Mouse (Mus musculus) intestine, embryonic 15.5 days (tissue): Measurements from ENCODE around the gene Fh1. TPM values are rescaled to one million over a fixed set of nuclear protein-coding genes. Genes with fewer than 3 reads are reported as not detected.
A peak's percentile ranks its signal among the peaks of the same experiment; 100 is the strongest.

Experiments
- ATAC-seq: fragments of 200-750 bp; cut with Nextera tagmentation; 2 replicates; pipeline ENCODE4 v1.8.0; 2017; ENCODE audit warnings: moderate TSS enrichment, moderate library complexity
- H3K27ac ChIP-seq: fragments of 300-500 bp; sonication (generic); 2 replicates; pipeline ENCODE4 v1.5.1; 2015; ENCODE audit warnings: mild to moderate bottlenecking, inconsistent platforms
- H3K27me3 ChIP-seq: fragments of 300-500 bp; sonication (generic); replicated peaks from 2 replicates; pipeline ENCODE4 v1.6.1; 2015; ENCODE audit warnings: inconsistent platforms
- H3K36me3 ChIP-seq: fragments of 300-500 bp; sonication (generic); 2 replicates; pipeline ENCODE4 v1.6.1; 2015; ENCODE audit warnings: inconsistent platforms
- H3K4me1 ChIP-seq: fragments of 300-500 bp; sonication (generic); replicated peaks from 2 replicates; pipeline ENCODE4 v1.6.1; 2015; ENCODE audit warnings: inconsistent platforms
- H3K4me2 ChIP-seq: fragments of 300-500 bp; sonication (generic); replicated peaks from 2 replicates; pipeline ENCODE4 v1.6.1; 2015; ENCODE audit warnings: mild to moderate bottlenecking, inconsistent platforms
- H3K4me3 ChIP-seq: fragments of 300-500 bp; sonication (generic); replicated peaks from 2 replicates; pipeline ENCODE4 v1.5.1; 2015; ENCODE audit warnings: inconsistent platforms
- H3K9ac ChIP-seq: fragments of 300-500 bp; sonication (generic); 2 replicates; pipeline ENCODE4 v1.6.1; 2015; ENCODE audit warnings: inconsistent platforms
- H3K9me3 ChIP-seq: fragments of 300-500 bp; sonication (generic); 2 replicates; pipeline ENCODE4 v1.6.1; 2016; ENCODE audit warnings: inconsistent platforms
- WGBS: fragments of 180-500 bp; shearing (Covaris S2); methylation state at CpG from one replicate; pipeline ENCODE4 v1.1.7; 2015; 5-methylcytosine and 5-hydroxymethylcytosine counted together
- polyA plus RNA-seq: library from polyadenylated mRNA; unstranded; fragments of >200 nt; fragmentation: Nextera tagmentation; extraction: Ambion mirVana; gene quantifications from 2 replicates; pipeline ENCODE4 v1.2.1, GENCODE M21; 2015

The Fh1 gene
- polyA plus RNA-seq, result 155 and 163 TPM in 2 replicates

DNA sequence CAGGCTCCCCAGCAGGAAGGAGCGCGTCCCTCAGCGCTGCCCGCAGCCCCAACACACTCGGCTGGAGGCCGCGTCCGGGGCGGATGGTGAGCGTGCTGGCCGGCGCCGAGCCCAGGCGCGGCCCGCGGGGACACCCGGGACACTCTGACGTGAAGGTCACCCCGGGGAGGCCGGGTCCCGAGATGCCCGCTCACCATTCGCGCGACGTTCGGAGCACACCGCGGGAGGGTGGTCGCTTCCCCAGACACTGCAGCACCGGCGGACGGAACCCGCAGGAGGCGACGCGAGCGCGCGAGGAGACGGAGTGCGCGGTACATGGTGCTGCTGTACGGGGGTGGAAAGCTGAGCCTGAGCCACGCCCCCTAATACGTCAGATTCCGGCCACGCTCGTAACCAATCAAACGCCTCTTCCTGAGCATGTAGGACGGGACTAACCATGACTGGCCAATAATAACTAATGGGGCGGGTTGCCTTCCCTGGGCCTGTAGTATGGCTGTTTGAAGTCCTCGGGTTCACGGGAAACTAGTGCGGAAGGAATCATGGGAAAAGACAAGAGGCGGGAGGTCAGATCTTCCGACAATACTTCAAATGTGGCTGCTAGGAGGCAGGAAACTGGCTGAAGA lies at the start of gene Fh1:
TSS of gene Fh1 (minus strand) at position 379 of the 623 bp plus-strand sequence.
- under 1% methylated on average over 58 of the region's 58 CpGs for WGBS

DNA sequence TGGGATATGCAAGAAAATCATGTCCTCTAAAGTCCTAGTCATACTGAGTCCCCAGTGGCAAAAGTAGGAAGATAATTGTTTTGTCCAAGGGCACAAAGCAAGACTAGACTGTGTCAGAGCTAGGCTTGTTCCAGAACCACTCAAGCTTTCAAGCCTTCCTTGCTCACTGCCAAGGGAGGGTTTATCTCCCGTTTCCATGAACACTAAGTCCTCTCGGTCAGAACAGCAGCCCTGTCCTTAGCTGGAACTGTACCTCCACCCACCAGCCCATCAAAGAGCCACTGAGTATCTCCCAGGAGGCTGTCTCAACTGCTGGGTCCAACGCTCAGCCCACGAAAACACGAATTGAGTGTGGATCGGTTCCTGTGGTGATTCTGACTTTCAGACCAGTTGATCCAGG lies 49.7 kb upstream of the Fh1 start:
- Histone ChIP-seq H3K36me3 (no peaks in the 10 kb centered on the region), H3K27ac (no peak overlapping the region), H3K4me1 (no peaks in the 10 kb centered on the region), H3K9me3 (no peaks in the 10 kb centered on the region), H3K4me3 (no peak overlapping the region), H3K4me2 (no peak overlapping the region), H3K9ac (no peak overlapping the region), H3K27me3 (no peaks in the 10 kb centered on the region)
- WGBS, result 84% methylated on average over 6 of the region's 6 CpGs
- no peak for ATAC-seq

More for the DNA sequence above, at the start of gene Fh1:
- Histone ChIP-seq H3K36me3 (no peaks in the 10 kb centered on the region), H3K9me3 (no peaks in the 10 kb centered on the region), H3K9ac (peak within 1 kb of the TSS; percentile 94), H3K4me3 (peak within 1 kb of the TSS; percentile 67), H3K27me3 (no peaks in the 10 kb centered on the region), H3K4me2 (peak within 1 kb of the TSS; percentile 70), H3K4me1 (peaks cover 2% of the 10 kb centered on the region; the same call in 1 of the 2 replicates), H3K27ac (peak within 1 kb of the TSS; percentile 88)
- peak; percentile 100 for ATAC-seq

DNA sequence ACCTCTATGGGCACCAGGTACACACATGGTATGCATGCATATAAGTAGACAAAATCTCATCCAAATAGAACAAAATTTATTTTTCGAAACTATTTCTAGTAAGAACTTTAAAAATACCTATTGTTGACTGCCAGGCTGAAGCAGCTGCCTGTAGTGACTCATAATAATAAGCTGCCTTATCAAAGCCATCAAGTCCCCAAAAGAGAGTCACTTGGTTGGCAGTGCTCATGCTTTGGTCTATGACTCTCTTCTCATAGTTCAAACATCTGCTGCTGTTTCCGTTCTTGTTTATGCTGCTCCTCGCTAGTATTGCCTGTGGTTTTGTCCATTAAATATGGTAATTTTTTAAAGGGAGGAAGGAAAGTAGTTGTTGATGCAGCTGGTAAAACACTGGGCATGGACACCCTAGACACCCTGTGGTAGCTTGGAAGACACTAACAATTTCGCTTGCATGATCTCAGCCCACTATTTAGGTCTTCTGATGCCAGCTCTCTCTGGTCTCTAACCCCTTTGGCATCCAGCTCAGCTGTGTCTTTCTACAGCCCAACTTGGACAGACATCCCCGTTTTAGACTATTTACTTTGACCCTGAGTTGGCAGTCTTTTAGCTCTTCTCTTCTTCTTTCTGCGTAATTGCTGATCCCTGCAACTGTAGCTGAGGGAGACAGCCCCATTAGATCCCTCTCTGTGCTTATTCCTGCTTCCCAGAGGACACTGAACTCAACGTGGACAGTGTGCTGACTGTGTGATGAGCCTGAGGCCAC lies 48.3 kb upstream of the Fh1 start:
- Histone ChIP-seq H3K4me3 (no peak overlapping the region), H3K4me2 (no peak overlapping the region), H3K9me3 (no peaks in the 10 kb centered on the region), H3K27me3 (no peaks in the 10 kb centered on the region), H3K27ac (no peak overlapping the region), H3K9ac (no peak overlapping the region), H3K4me1 (no peaks in the 10 kb centered on the region), H3K36me3 (no peaks in the 10 kb centered on the region)
- WGBS, result 76% methylated on average over 7 of the region's 7 CpGs
- ATAC-seq, result no peak

DNA sequence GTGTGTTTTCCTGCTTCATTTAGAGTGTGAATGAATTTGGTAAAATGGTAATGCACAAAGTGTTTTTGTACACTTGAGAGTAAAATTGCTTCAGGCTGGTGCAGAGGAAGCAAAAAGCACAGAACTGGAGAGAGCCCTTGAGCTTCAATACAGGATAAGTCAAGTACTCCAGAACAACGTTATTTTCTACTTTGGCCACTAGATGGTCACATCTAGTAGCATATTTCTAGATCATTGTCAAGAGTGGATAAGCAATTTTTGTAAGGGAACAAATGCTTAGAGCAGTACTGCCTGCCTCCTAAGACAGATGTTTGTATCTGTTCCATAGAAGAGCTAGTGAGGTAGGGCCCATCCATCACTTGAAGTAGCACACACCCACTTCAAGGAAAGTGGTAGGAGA lies 46.2 kb upstream of the Fh1 start:
- H3K4me1 ChIP-seq, result no peaks in the 10 kb centered on the region
- no peaks in the 10 kb centered on the region for H3K9me3 ChIP-seq
- H3K4me3 ChIP-seq, result no peak overlapping the region
- H3K9ac ChIP-seq, result no peak overlapping the region
- no peaks in the 10 kb centered on the region for H3K27me3 ChIP-seq
- no peak overlapping the region for H3K4me2 ChIP-seq
- peak; percentile 42; the same call in 1 of the 2 replicates for ATAC-seq
- no peak overlapping the region for H3K27ac ChIP-seq
- no peaks in the 10 kb centered on the region for H3K36me3 ChIP-seq
- 14% methylated on average over 1 of the region's 1 CpGs for WGBS

DNA sequence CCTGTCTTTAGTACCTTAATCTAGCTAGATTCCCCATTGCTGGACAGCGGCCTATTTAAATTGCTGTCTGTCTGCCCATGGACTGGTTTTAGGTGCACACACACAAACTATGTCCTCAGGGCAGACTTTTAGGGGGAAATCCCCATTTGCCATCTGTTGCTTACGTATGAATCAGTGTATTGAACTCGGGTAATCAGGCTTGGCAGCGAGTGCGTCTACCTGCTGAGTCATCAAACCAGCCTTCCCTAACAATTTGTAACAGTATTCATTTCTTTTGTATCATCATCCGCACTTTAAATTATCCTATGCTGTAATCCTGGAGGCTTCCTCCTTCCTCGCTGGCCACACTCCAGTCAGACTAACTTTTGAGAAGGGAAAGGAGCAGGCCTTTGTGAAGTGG lies 44.6 kb upstream of the Fh1 start:
- Histone ChIP-seq H3K27me3 (no peaks in the 10 kb centered on the region), H3K36me3 (no peaks in the 10 kb centered on the region), H3K27ac (no peak overlapping the region), H3K4me2 (no peak overlapping the region), H3K4me1 (no peaks in the 10 kb centered on the region), H3K9ac (no peak overlapping the region), H3K4me3 (no peak overlapping the region), H3K9me3 (no peaks in the 10 kb centered on the region)
- ATAC-seq, result no peak
- 84% methylated on average over 7 of the region's 7 CpGs for WGBS

DNA sequence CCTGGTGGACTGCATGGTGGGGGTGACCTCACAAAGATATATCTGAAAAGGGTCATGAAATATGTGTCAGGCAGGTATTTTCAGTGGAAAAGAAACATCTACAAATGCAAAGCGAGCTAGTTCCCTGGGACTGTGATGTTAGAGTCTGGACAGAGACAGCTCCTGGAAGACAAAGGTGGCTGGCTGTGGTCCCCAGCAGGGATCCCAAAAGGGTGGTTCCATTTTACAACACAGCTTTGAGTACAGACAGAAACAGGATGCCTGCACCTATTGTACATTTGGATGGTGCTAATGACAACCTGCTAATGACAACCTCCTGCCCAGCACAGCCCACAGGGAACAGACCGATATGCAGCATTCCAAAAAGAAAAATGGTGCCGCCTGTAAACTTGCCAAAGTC lies 44.0 kb upstream of the Fh1 start:
- Histone ChIP-seq H3K27ac (no peak overlapping the region), H3K9ac (no peak overlapping the region), H3K9me3 (no peaks in the 10 kb centered on the region), H3K4me1 (no peaks in the 10 kb centered on the region), H3K4me3 (no peak overlapping the region), H3K36me3 (no peaks in the 10 kb centered on the region), H3K4me2 (no peak overlapping the region), H3K27me3 (no peaks in the 10 kb centered on the region)
- no peak for ATAC-seq
- WGBS, result 94% methylated on average over 3 of the region's 3 CpGs

DNA sequence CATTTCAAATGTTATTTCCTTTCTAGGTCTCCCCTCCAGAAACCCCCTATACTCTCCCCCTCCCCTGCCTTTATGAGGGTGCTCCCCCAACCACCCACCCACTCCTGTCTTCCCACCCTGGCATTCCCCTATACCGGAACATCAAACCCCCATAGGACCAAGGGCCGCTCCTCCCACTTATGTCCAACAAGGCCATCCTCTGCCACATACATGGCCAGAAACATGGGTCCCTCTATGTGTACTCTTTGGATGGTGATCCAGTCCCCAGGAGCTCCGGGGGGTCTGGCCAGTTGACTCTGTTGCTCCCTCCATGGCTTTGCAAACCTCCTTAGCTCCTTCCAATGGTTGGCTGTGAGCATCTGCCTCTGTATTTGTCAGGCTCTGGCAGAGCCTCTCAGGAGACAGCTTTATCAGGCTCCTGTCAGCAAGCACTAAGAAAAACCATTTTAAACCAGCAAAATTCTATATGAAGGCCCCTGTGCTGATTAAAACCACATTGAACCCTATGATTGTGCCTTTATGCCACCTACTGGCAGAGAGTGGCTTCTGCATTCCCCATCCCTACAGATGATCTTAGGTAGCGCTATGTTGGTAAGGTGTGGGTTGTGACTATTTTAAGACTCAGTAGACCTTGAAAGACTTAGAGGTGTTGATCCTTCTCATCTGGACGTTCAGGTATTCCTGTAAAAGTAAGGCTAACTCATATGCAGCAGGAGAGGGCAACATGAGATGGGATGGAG lies 43.4 kb upstream of the Fh1 start:
- H3K27me3 ChIP-seq, result no peaks in the 10 kb centered on the region
- H3K9me3 ChIP-seq, result no peaks in the 10 kb centered on the region
- ATAC-seq, result peak; percentile 67
- H3K4me2 ChIP-seq, result no peak overlapping the region
- H3K4me1 ChIP-seq, result no peaks in the 10 kb centered on the region
- whole genome bisulfite sequencing, result 71% methylated on average over 5 of the region's 5 CpGs
- no peaks in the 10 kb centered on the region for H3K36me3 ChIP-seq
- H3K9ac ChIP-seq, result no peak overlapping the region
- no peak overlapping the region for H3K27ac ChIP-seq
- no peak overlapping the region for H3K4me3 ChIP-seq

DNA sequence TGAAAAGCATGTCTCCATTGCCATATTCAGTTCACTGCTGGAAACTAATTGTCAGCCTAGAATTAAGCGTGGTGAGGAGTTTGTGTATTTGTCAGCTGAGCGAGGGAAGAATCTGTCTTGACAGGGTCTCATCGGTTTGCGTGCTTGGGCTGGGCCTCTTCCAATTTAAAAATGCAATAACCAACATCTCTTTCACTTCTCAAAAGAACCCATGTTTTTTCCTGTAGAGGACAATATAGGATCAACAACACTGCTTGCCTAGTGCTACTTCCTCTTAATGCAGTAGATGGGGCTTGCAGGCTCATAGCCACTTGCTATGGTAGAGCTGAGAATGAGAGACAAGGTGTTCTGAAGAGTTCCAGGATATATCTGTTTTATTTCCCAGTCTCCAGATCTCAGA lies 34.5 kb upstream of the Fh1 start:
- no peaks in the 10 kb centered on the region for H3K4me1 ChIP-seq
- ATAC-seq, result no peak
- H3K4me3 ChIP-seq, result no peak overlapping the region
- H3K9ac ChIP-seq, result no peak overlapping the region
- no peaks in the 10 kb centered on the region for H3K27me3 ChIP-seq
- H3K4me2 ChIP-seq, result no peak overlapping the region
- no peaks in the 10 kb centered on the region for H3K9me3 ChIP-seq
- H3K36me3 ChIP-seq, result no peaks in the 10 kb centered on the region
- H3K27ac ChIP-seq, result no peak overlapping the region
- WGBS, result 88% methylated on average over 4 of the region's 4 CpGs

DNA sequence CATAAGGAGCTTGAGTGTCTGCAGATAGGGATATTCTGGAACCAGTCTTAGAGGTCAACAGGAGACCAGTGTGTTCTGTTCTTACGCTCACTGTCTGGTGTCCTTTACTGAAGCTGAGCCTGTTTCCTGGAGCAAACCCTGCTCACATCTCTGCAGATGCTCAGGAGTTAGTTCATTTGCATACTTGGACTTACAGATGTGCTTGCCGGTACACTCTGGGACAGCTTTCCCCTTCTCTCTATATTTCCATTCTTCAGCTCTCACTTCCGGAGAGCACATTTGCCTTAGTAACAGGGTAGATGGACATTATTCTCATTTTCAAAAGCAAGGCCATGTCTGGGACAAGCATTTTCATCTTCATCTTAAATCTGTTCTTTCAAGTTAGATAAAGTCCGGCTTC lies 23.2 kb upstream of the Fh1 start:
- no peak overlapping the region for H3K27ac ChIP-seq
- H3K9ac ChIP-seq, result no peak overlapping the region
- H3K36me3 ChIP-seq, result no peaks in the 10 kb centered on the region
- H3K4me2 ChIP-seq, result no peak overlapping the region
- 93% methylated on average over 4 of the region's 4 CpGs for WGBS
- H3K4me1 ChIP-seq, result no peaks in the 10 kb centered on the region
- H3K27me3 ChIP-seq, result no peaks in the 10 kb centered on the region
- ATAC-seq, result no peak
- no peak overlapping the region for H3K4me3 ChIP-seq
- no peaks in the 10 kb centered on the region for H3K9me3 ChIP-seq

DNA sequence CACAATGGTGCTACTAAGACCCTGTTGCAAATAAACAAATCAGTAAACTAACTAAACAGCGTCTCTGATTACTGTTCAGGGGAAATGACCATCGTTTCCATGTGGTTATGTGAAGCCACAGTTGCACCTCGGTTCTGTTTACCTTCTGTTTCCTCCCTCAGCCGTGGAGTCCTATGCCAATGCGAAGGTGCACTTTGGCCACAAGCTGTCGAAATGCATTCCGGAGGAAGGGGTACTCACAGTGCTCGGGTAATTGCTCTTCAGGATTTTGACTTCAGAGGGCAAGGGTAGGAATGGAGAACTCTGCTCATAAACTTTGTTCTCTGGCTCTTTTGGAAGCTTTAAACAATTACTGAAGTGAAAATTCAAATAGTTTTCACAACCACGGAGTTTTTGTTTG lies 21.5 kb upstream of the Fh1 start:
- no peaks in the 10 kb centered on the region for H3K4me1 ChIP-seq
- H3K4me3 ChIP-seq, result no peak overlapping the region
- H3K9ac ChIP-seq, result no peak overlapping the region
- no peaks in the 10 kb centered on the region for H3K36me3 ChIP-seq
- no peak overlapping the region for H3K27ac ChIP-seq
- no peaks in the 10 kb centered on the region for H3K27me3 ChIP-seq
- 33% methylated on average over 9 of the region's 9 CpGs for WGBS
- peak; percentile 75; the same call in 1 of the 2 replicates for ATAC-seq
- H3K4me2 ChIP-seq, result no peak overlapping the region
- no peaks in the 10 kb centered on the region for H3K9me3 ChIP-seq

DNA sequence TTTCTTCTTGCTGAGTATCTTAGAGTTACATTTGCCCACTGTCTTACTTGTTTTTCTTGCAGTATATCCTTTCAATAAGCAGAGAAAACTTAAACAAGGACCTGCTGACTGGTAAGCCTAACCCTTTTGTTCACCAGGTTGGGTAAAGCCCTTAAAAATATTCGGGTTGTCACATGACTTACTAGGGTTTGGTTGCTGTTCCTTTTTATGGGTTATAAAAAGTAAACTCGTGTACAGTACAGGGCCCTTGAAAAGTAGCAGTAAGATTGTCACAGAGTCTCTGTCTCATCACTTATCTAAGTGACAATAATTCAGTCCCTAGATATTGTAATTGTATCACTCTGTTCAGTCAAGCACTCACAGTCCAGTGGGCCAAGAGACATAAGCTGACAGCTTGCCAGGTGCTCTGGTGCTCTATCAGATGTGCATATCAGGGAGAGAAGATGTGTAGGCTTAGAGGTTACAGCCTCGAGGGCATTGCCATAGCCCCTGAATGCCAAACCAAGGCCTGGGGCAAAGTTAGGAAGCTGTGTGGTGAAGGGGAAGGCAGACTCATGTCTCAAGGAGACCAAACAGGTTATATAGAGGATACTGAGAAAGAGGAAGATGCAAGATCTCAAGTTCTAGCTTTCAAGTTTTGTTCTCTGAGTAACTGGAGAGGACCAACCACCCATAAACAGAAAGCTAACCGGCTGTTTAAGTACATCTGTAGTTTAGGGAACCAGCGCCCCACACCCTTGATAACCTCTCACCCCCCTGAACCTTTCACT lies 18.2 kb upstream of the Fh1 start:
- no peak overlapping the region for H3K4me3 ChIP-seq
- H3K27ac ChIP-seq, result no peak overlapping the region
- H3K27me3 ChIP-seq, result no peaks in the 10 kb centered on the region
- WGBS, result 62% methylated on average over 5 of the region's 5 CpGs
- H3K9me3 ChIP-seq, result no peaks in the 10 kb centered on the region
- H3K4me2 ChIP-seq, result no peak overlapping the region
- no peak overlapping the region for H3K9ac ChIP-seq
- no peaks in the 10 kb centered on the region for H3K4me1 ChIP-seq
- ATAC-seq, result no peak
- H3K36me3 ChIP-seq, result no peaks in the 10 kb centered on the region
